Mouse (Mus musculus): ENCODE results near the gene Tec. TPM values are rescaled to one million over a fixed set of nuclear protein-coding genes. Genes with fewer than 3 reads are reported as not detected.

Gene Tec
- polyA plus RNA-seq, 1 experiment from 2014 or later: 7.9 TPM

- Histone ChIP-seq H3K4me3 (replicated peaks) (no peak overlapping the region), H3K9me3 (replicated peaks) (no peaks in the 10 kb centered on the region), H3K27me3 (no peaks in the 10 kb centered on the region), H3K4me1 (0 out of 2 replicates have a peak, but pooled peaks cover 3% of the 10 kb centered on the region), H3K4me2 (replicated peaks) (no peak overlapping the region), H3K36me3 (no peaks in the 10 kb centered on the region), H3K27ac (replicated peaks) (no peak overlapping the region), H3K9ac (no peak overlapping the region)
- 58% methylated on average over 19 of the region's 19 CpGs for WGBS
- 0 out of 2 replicates have a peak, but pooled peaks have one; percentile 51 for ATAC-seq (ENCODE audit: insufficient number of reproducible peaks, low FRiP score, low TSS enrichment, low read depth)
Measured at GRCm38 (mm10) chr5:72886458-72887222, 18.4 kb upstream of the Tec start.

GRCm38 (mm10) chr5:72883706-72884105 lies 15.4 kb upstream of the Tec start:
- Histone ChIP-seq H3K36me3 (no peaks in the 10 kb centered on the region), H3K9me3 (replicated peaks) (no peaks in the 10 kb centered on the region), H3K4me2 (replicated peaks) (no peak overlapping the region), H3K4me3 (replicated peaks) (no peak overlapping the region), H3K9ac (no peak overlapping the region), H3K27me3 (peaks cover 3% of the 10 kb centered on the region; the same call in 1 of the 2 replicates), H3K4me1 (no peaks in the 10 kb centered on the region), H3K27ac (replicated peaks) (no peak overlapping the region)
- WGBS: 61% methylated on average over 3 of the region's 3 CpGs
- no peak for ATAC-seq (ENCODE audit: insufficient number of reproducible peaks, low FRiP score, low TSS enrichment, low read depth)

GRCm38 (mm10) chr5:72882412-72882765 lies 14.1 kb upstream of the Tec start:
- Histone ChIP-seq H3K4me1 (no peaks in the 10 kb centered on the region), H3K36me3 (no peaks in the 10 kb centered on the region), H3K4me2 (replicated peaks) (no peak overlapping the region), H3K27me3 (peaks cover 3% of the 10 kb centered on the region; the same call in 1 of the 2 replicates), H3K9ac (no peak overlapping the region), H3K27ac (replicated peaks) (no peak overlapping the region), H3K9me3 (replicated peaks) (no peaks in the 10 kb centered on the region), H3K4me3 (replicated peaks) (no peak overlapping the region)
- ATAC-seq (ENCODE audit: insufficient number of reproducible peaks, low FRiP score, low TSS enrichment, low read depth): no peak
- 69% methylated on average over 2 of the region's 2 CpGs for WGBS

GRCm38 (mm10) chr5:72881748-72882411 lies 13.6 kb upstream of the Tec start:
- ATAC-seq (ENCODE audit: insufficient number of reproducible peaks, low FRiP score, low TSS enrichment, low read depth): no peak
- H3K27me3 ChIP-seq: peaks cover 3% of the 10 kb centered on the region; the same call in 1 of the 2 replicates
- H3K4me2 ChIP-seq (replicated peaks): no peak overlapping the region
- no peak overlapping the region for H3K27ac ChIP-seq (replicated peaks)
- H3K9me3 ChIP-seq (replicated peaks): no peaks in the 10 kb centered on the region
- whole genome bisulfite sequencing: 76% methylated on average over 12 of the region's 12 CpGs
- H3K4me3 ChIP-seq (replicated peaks): no peak overlapping the region
- H3K9ac ChIP-seq: no peak overlapping the region
- no peaks in the 10 kb centered on the region for H3K4me1 ChIP-seq
- no peaks in the 10 kb centered on the region for H3K36me3 ChIP-seq

GRCm38 (mm10) chr5:72879736-72880135 lies 11.5 kb upstream of the Tec start:
- H3K27me3 ChIP-seq: peaks cover 3% of the 10 kb centered on the region; the same call in 1 of the 2 replicates
- H3K36me3 ChIP-seq: no peaks in the 10 kb centered on the region
- no peak overlapping the region for H3K4me3 ChIP-seq (replicated peaks)
- H3K9ac ChIP-seq: no peak overlapping the region
- H3K4me1 ChIP-seq: no peaks in the 10 kb centered on the region
- no peaks in the 10 kb centered on the region for H3K9me3 ChIP-seq (replicated peaks)
- no peak overlapping the region for H3K4me2 ChIP-seq (replicated peaks)
- no peak overlapping the region for H3K27ac ChIP-seq (replicated peaks)
- no peak for ATAC-seq (ENCODE audit: insufficient number of reproducible peaks, low FRiP score, low TSS enrichment, low read depth)
- 36% methylated on average over 5 of the region's 5 CpGs for WGBS

- Histone ChIP-seq H3K36me3 (no peaks in the 10 kb centered on the region), H3K4me2 (replicated peaks) (no peak overlapping the region), H3K4me1 (peaks cover 13% of the 10 kb centered on the region), H3K9ac (no peak overlapping the region), H3K4me3 (replicated peaks) (no peak overlapping the region), H3K9me3 (replicated peaks) (no peaks in the 10 kb centered on the region), H3K27ac (replicated peaks) (no peak overlapping the region), H3K27me3 (peaks cover 5% of the 10 kb centered on the region; the same call in 1 of the 2 replicates)
- 77% methylated on average over 4 of the region's 4 CpGs for WGBS
- ATAC-seq (ENCODE audit: insufficient number of reproducible peaks, low FRiP score, low TSS enrichment, low read depth): no peak
Measured at GRCm38 (mm10) chr5:72871114-72871513, 2.8 kb upstream of the Tec start.

- Histone ChIP-seq H3K36me3 (no peaks in the 10 kb centered on the region), H3K4me2 (replicated peaks) (no peak overlapping the region), H3K27ac (replicated peaks) (no peak overlapping the region), H3K4me3 (replicated peaks) (no peak overlapping the region), H3K27me3 (peaks cover 5% of the 10 kb centered on the region; the same call in 1 of the 2 replicates), H3K9ac (no peak overlapping the region), H3K9me3 (replicated peaks) (no peaks in the 10 kb centered on the region), H3K4me1 (peaks cover 13% of the 10 kb centered on the region)
- WGBS: 60% methylated on average over 14 of the region's 14 CpGs
- no peak for ATAC-seq (ENCODE audit: insufficient number of reproducible peaks, low FRiP score, low TSS enrichment, low read depth)
Measured at GRCm38 (mm10) chr5:72869779-72870608, 1.7 kb upstream of the Tec start.

- no peak overlapping the region for H3K27ac ChIP-seq (replicated peaks)
- no peak for ATAC-seq (ENCODE audit: insufficient number of reproducible peaks, low FRiP score, low TSS enrichment, low read depth)
- H3K4me2 ChIP-seq (replicated peaks): peak overlapping the region; percentile 97
- H3K4me1 ChIP-seq: peaks cover 13% of the 10 kb centered on the region
- WGBS: 25% methylated on average over 16 of the region's 16 CpGs
- H3K9me3 ChIP-seq (replicated peaks): no peaks in the 10 kb centered on the region
- H3K27me3 ChIP-seq: peaks cover 5% of the 10 kb centered on the region; the same call in 1 of the 2 replicates
- H3K9ac ChIP-seq: no peak overlapping the region
- no peaks in the 10 kb centered on the region for H3K36me3 ChIP-seq
- peak overlapping the region; percentile 61 for H3K4me3 ChIP-seq (replicated peaks)
Measured at GRCm38 (mm10) chr5:72867036-72867672, 1.1 kb downstream of the Tec start.

- Histone ChIP-seq H3K4me3 (replicated peaks) (no peak overlapping the region), H3K27me3 (peaks cover 5% of the 10 kb centered on the region; the same call in 1 of the 2 replicates), H3K36me3 (no peaks in the 10 kb centered on the region), H3K27ac (replicated peaks) (no peak overlapping the region), H3K4me2 (replicated peaks) (no peak overlapping the region), H3K9me3 (replicated peaks) (no peaks in the 10 kb centered on the region), H3K9ac (no peak overlapping the region), H3K4me1 (peaks cover 13% of the 10 kb centered on the region)
- no peak for ATAC-seq (ENCODE audit: insufficient number of reproducible peaks, low FRiP score, low TSS enrichment, low read depth)
- 67% methylated on average over 6 of the region's 6 CpGs for WGBS
Measured at GRCm38 (mm10) chr5:72866260-72866905, 1.9 kb downstream of the Tec start.

- H3K4me2 ChIP-seq (replicated peaks): no peak overlapping the region
- H3K27me3 ChIP-seq: peaks cover 5% of the 10 kb centered on the region; the same call in 1 of the 2 replicates
- H3K36me3 ChIP-seq: no peaks in the 10 kb centered on the region
- peaks cover 13% of the 10 kb centered on the region for H3K4me1 ChIP-seq
- no peak for ATAC-seq (ENCODE audit: insufficient number of reproducible peaks, low FRiP score, low TSS enrichment, low read depth)
- no peak overlapping the region for H3K9ac ChIP-seq
- H3K4me3 ChIP-seq (replicated peaks): no peak overlapping the region
- no peaks in the 10 kb centered on the region for H3K9me3 ChIP-seq (replicated peaks)
- no peak overlapping the region for H3K27ac ChIP-seq (replicated peaks)
- WGBS: 72% methylated on average over 3 of the region's 3 CpGs
Measured at GRCm38 (mm10) chr5:72864654-72865178, 3.6 kb downstream of the Tec start.
